Mouse (Mus musculus): Measurements from ENCODE around the gene Camkmt. TPM values are rescaled to one million over a fixed set of nuclear protein-coding genes. Genes with fewer than 3 reads are reported as not detected.

The Camkmt gene
- total and polyA plus RNA-seq, 3 experiments = 1.6 to 5.9 TPM; not detected in 1

- Histone ChIP-seq H3K4me3 (ENCODE audit: control insufficient read depth in 1 of 2, insufficient read depth in 1 of 2, low read depth in 2 of 2, low read length in 2 of 2) (no peak overlapping the region), H3K4me1 (ENCODE audit: control insufficient read depth in 1 of 2, insufficient read depth in 2 of 2, low read length in 2 of 2) (no peaks in the 10 kb centered on the region), H3K79me2 (ENCODE audit: control insufficient read depth, insufficient read depth, low read length, poor library complexity) (no peaks in the 10 kb centered on the region), H3K27me3 (ENCODE audit: control insufficient read depth in 1 of 2, insufficient read depth in 2 of 2, low read length in 2 of 2) (no peaks in the 10 kb centered on the region), H3K27ac (ENCODE audit: control insufficient read depth, low read depth, low read length) (no peak overlapping the region), H3K36me3 (ENCODE audit: control insufficient read depth in 1 of 2, insufficient read depth in 2 of 2, low read length in 2 of 2) (no peaks in the 10 kb centered on the region), H3K9me3 (replicated peaks; ENCODE audit: insufficient read depth, low read length) (no peaks in the 10 kb centered on the region), H3K9ac (ENCODE audit: control insufficient read depth, low read depth, low read length, poor library complexity, severe bottlenecking) (no peak overlapping the region)
- no peak for DNase-seq (ENCODE audit: low read depth, low spot score)
- TF ChIP-seq POLR2AphosphoS2 (IDR thresholded peaks at IDR 0.05; ENCODE audit: low read length) (no peak), SMC3 (IDR thresholded peaks at IDR 0.05; ENCODE audit: low read depth, low read length) (no peak), GABPA (IDR thresholded peaks at IDR 0.05; ENCODE audit: low read depth, low read length) (no peak), CHD2 (IDR thresholded peaks at IDR 0.05; ENCODE audit: low read length) (no peak), ELF1 (IDR thresholded peaks at IDR 0.05; ENCODE audit: low read depth, low read length) (no peak), TCF12 (IDR thresholded peaks at IDR 0.05; ENCODE audit: low read depth, low read length) (no peak), EP300 (IDR thresholded peaks at IDR 0.05; ENCODE audit: low read depth in 1 of 2, low read length in 2 of 2) (no peak), JUND (IDR thresholded peaks at IDR 0.05; ENCODE audit: low read depth, low read length) (no peak), ZKSCAN1 (IDR thresholded peaks at IDR 0.05; ENCODE audit: low read depth, low read length) (no peak), E2F4 (IDR thresholded peaks at IDR 0.05; ENCODE audit: borderline replicate concordance, low read depth, low read length) (no peak), RCOR1 (IDR thresholded peaks at IDR 0.05; ENCODE audit: low read depth, low read length) (no peak)
Measured at GRCm38 (mm10) chr17:85256930-85257329, 166.6 kb downstream of the Camkmt start.

- H3K27me3 ChIP-seq (ENCODE audit: control insufficient read depth in 1 of 2, insufficient read depth in 2 of 2, low read length in 2 of 2) = no peaks in the 10 kb centered on the region
- H3K79me2 ChIP-seq (ENCODE audit: control insufficient read depth, insufficient read depth, low read length, poor library complexity) = no peaks in the 10 kb centered on the region
- no peak overlapping the region for H3K27ac ChIP-seq (ENCODE audit: control insufficient read depth, low read depth, low read length)
- TF ChIP-seq POLR2AphosphoS5 (IDR thresholded peaks at IDR 0.05; ENCODE audit: borderline replicate concordance, low read depth, low read length) (no peak), RAD21 (IDR thresholded peaks at IDR 0.05; ENCODE audit: low read depth, low read length) (no peak), SIN3A (IDR thresholded peaks at IDR 0.05; ENCODE audit: low read length) (no peak), GABPA (IDR thresholded peaks at IDR 0.05; ENCODE audit: low read depth, low read length) (no peak), ZC3H11A (IDR thresholded peaks at IDR 0.05; ENCODE audit: low read depth, low read length) (no peak), SMC3 (IDR thresholded peaks at IDR 0.05; ENCODE audit: low read depth, low read length) (no peak), USF1 (IDR thresholded peaks at IDR 0.05; ENCODE audit: low read depth, low read length) (no peak), MAFK (IDR thresholded peaks at IDR 0.05; ENCODE audit: borderline replicate concordance, low read depth, low read length) (no peak), ZMIZ1 (IDR thresholded peaks at IDR 0.05; ENCODE audit: low read depth, low read length) (no peak)
- H3K4me3 ChIP-seq (ENCODE audit: control insufficient read depth in 1 of 2, insufficient read depth in 1 of 2, low read depth in 2 of 2, low read length in 2 of 2) = no peak overlapping the region
- H3K36me3 ChIP-seq (ENCODE audit: control insufficient read depth in 1 of 2, insufficient read depth in 2 of 2, low read length in 2 of 2) = no peaks in the 10 kb centered on the region
- no peaks in the 10 kb centered on the region for H3K9me3 ChIP-seq (replicated peaks; ENCODE audit: insufficient read depth, low read length)
- no peak overlapping the region for H3K9ac ChIP-seq (ENCODE audit: control insufficient read depth, low read depth, low read length, poor library complexity, severe bottlenecking)
- no peak for DNase-seq (ENCODE audit: low read depth, low spot score)
- H3K4me1 ChIP-seq (ENCODE audit: control insufficient read depth in 1 of 2, insufficient read depth in 2 of 2, low read length in 2 of 2) = no peaks in the 10 kb centered on the region
Measured at GRCm38 (mm10) chr17:85257348-85257747, 167.0 kb downstream of the Camkmt start.
